Mouse (Mus musculus): ENCODE measurements around the gene Nbeal2.

DNA sequence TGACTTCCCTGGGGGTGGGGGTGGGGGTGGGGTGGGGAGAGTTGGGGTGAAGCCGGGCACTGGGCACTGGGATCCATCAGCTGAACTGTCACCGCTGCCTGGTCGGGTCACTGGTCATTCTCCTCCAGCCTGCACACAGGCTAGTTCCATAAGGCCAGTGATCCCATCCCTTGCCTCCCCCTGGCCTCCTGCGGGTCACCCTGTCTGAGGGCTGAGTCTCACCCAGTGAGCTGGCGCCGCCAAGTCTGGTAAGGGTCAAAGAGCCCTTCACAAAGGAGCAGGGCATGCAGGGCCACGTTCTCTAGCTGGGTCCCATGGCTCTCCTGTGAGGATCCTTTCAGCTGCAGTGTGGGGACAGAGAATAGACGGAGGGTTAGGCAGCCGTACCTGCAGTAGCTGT is 10.2 kb downstream of the Nbeal2 start:
- TF ChIP-seq CTCF (IDR thresholded peaks at IDR 0.05; ENCODE audit: low read depth) (no peak), EP300 (optimal IDR thresholded peaks at IDR 0.05) (no peak)
